Mouse (Mus musculus): Measurements from ENCODE around the gene Ncoa6.
"Not testable (repeated sequence)": the region's sequence is repeated elsewhere in the genome, so short reads cannot be mapped to it uniquely, and the experiment has no call there.

The Ncoa6 gene

DNA sequence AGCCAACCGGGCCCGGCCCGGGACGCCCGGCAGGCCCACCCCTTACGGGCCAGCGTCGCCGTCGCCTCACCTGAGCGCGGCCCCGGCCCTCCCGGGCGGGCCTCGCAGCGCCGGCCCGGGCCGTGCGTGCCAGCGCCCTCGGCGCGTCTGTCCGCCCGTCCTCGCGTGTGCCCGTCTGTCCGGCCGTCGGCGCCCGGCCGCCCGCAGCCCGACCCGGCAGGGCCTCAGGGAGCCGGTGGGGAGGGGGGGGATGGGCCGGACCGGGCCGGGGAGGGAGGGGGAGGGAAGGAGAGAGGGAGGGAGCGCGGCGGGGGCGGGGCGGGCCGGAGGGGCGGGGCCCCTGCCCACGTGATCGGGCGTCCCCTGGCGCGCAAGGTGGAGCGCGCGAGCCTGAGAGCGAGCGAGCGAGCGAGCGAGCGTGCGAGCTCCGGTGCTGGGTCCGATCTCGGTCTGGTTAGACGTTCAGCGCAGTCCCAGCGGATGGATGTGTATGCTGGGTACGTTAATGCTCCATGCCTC lies at the start of gene Ncoa6:
Gene Ncoa6, minus strand, starts transcription at position 325 of the 519 bp plus-strand sequence.
- DNase-seq (ENCODE audit: low read depth): peak; percentile 82

DNA sequence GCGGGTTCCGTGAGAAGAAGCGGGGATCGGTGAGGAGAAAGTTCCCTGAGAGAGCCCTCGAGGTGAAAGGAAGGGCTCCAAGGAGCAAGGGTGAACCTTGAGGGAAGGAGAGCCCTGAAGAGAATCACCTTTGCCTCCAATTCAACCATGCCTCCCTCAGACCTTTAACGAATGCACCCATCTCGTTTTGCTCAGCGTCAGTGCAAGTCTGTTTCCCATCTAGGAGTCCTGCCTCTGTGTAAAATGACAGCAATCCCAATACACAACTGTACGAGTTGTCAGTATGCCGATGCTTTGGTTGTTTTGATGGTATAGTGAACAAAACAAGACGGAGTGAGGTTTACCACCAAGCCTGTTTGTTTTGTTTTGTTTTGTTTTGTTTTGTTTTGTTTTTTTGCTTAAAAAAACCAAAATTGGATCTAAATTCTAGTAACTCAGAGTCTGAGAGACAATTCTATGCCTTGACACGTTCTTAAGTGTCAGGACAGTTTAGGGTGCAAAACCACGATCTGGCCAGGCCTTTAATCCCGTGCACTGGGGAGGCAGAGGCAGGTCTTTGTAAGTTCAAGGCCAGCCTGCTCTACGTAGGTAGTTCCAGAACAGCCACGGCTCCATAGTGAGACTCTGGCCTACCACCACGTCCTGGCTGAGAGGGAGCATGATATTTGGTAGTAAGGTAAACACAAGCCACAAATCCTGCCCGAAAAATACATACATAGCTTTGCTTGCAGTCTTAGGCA lies 45.0 kb upstream of the Ncoa6 start:
- DNase-seq (ENCODE audit: low read depth): no peak

DNA sequence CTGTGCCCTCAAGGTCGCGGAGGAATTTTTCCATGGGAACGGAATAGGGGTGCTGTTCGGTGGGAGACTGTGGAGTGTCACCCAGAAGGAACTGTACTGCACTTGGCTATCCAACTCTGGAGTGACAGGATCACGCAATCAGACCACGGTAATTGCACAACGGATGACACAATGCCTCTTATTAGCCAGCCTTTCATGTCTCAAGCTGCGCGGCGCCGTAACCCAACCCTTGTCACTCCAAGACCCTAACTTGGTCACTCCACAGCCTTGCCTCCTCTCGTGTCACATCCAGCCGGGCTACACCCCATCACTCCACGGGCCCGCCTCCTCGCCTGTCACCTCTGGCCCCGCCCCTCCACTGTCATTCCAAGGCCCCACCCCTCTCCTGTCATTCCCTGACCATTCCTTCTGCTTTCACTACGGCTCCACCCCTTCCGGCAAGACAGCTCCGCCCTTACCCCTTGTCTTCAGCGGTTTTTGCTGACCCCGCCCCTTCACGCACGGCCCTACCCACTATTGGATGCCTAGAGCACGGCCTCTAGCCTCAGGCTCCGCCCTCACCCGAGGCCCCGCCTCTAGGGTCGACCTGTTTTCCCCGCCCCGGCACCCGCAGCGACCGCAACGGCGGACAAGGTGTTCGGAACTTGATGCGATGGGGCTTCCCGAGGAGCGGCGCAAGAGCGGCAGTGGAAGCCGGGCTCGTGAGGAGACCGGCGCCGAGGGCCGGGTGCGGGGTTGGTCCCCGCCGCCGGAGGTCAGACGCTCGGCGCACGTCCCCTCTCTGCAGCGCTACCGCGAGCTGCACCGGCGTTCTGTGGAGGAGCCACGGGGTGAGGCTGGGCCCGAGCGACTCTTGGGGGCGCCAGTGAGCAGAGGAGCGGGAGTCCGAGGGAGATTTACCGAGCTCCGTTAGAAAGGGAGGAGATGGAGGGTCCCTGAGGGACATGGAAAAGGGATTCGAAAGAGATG lies 44.0 kb upstream of the Ncoa6 start, which contains the start of the genes Acss2 and Ggt7:
Gene Acss2, plus strand, starts transcription at position 494 of the 969 bp plus-strand sequence.
Gene Ggt7, minus strand, starts transcription at position 783 of the 969 bp plus-strand sequence.
- DNase-seq (ENCODE audit: low read depth): peak; percentile 98

DNA sequence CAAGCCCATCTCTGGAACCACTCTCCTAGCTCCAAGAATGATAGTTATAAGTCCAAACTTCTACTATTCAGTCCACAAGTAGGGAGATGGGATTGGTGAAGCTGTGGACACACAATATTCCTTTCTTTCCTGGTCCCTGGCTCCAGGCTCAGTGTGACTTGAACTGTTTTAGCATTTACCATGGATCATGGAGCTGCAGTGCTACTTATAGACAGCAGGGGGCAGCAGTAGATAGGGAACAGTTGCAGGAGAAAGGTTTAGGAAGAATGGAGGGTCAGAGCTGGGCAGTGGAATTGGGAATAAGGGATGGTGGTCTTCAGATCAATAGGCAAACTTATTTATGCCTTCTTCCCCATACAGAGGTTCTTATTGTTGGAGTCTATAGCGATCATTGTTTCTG lies 42.2 kb upstream of the Ncoa6 start:
- DNase-seq (ENCODE audit: low read depth): peak; percentile 76

DNA sequence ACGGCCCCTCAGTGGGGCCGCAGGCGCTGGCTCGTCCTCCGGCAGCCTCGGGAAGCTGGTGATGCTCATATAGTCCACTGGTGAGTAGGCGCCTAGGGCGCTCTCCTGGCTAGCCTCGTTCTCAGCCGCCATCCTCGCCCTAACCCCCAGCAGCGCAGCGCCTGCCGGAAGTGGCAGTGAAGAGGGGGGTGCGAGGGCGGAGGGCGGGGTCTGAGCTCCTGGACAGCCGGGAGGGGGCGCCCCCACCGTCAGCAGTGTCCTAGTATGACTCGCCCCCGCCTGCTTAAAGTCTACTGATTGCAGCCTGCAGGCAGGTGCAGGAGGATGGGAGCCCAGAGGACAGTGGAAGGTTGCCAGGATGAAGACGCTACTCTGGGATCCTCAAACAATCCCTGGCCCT lies 41.0 kb upstream of the Ncoa6 start:
- DNase-seq (ENCODE audit: low read depth): peak; percentile 88

DNA sequence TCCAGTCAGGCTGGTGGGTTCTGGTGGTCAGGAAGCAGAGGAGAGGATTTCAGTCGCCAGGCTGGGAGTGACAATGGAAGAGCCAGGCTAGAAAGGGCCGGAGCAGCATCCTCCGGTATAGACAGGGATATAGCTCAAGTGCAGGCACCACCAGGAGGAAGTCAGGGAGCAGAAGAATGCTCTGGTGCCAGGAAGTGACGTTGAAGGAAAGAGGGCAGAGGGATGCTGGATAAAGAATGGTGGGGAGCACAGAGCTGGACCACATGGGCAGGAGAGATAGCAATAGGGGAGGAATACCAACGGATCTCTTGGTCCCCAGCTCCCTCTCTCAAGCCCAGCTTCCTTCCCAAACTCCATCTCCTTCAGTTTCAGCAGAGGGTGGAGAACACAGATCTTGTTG lies 39.8 kb upstream of the Ncoa6 start:
- peak; percentile 20 for DNase-seq (ENCODE audit: low read depth)

DNA sequence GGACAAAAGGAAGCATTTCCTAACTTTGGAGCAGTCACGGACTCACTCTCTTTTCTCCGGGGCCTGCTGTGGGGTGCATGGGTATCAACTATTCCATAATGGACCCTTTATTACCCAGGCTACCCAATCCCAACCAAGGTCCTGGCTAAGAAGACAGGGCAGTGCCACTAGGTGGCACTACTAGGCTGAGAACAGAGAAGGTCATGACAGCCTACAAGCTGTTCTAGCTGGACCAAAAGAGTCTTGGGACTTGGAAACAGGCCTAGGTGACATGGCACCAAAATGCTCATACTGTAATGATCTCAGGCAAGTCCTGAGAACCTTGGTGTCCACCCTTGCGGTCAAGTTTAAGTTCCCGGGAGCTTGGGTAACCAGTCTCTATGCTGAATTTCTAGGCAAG lies 38.8 kb upstream of the Ncoa6 start:
- peak; percentile 85 for DNase-seq (ENCODE audit: low read depth)

DNA sequence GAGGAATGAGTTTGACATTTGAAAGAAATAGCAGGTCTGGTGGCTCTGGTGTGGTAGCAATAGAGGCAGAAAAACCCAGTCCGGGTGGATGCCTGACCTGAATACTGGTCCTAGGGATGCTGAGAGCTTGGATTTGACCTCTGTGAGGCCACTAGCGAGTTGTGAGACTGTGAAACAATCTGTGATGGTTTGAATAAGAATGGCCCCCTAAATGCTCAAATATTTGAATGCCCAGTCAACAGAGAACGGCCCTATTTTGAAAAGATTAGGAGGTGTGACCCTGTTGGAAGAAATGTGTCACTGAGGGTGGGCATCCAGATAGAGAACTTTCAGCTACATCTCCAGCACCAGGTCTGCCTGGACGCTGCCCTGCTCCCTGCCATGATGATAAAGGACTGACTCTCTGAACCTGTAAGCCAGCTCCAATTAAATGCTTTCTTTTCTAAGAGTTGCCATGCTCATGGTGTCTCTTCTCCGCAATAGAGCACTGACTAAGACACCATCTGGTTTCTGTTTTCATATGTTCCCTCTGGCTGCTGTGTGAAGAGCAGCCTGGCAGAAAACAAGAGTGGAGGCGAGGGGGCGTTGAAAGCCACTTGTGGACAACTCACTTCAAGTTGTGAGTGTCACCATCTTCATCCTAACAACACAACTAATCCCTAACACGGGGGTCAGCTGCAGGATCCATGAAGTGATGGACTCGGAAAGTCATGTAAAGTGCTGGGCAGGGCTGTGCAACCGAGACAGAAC lies 34.2 kb upstream of the Ncoa6 start:
- DNase-seq (ENCODE audit: low read depth): no peak

DNA sequence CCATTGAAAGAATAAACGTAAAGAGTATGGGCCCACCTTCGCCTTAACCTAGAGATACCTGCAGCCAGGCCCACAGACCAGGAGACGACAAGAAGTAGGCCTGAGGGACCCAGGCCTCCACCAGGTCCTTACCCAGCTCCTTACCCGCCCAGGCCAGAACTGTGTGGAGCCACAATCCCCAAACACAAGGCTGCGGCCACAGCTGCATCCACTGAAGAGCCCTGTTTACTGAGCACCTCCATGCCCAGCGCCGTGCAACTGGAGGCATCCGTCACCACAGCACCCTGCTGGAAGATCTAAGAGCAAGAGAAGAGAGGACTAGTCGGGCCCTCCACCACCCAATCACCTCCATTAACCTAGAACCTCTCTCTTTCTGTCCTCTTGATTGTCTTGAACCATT lies 32.1 kb upstream of the Ncoa6 start:
- no peak for DNase-seq (ENCODE audit: low read depth)

DNA sequence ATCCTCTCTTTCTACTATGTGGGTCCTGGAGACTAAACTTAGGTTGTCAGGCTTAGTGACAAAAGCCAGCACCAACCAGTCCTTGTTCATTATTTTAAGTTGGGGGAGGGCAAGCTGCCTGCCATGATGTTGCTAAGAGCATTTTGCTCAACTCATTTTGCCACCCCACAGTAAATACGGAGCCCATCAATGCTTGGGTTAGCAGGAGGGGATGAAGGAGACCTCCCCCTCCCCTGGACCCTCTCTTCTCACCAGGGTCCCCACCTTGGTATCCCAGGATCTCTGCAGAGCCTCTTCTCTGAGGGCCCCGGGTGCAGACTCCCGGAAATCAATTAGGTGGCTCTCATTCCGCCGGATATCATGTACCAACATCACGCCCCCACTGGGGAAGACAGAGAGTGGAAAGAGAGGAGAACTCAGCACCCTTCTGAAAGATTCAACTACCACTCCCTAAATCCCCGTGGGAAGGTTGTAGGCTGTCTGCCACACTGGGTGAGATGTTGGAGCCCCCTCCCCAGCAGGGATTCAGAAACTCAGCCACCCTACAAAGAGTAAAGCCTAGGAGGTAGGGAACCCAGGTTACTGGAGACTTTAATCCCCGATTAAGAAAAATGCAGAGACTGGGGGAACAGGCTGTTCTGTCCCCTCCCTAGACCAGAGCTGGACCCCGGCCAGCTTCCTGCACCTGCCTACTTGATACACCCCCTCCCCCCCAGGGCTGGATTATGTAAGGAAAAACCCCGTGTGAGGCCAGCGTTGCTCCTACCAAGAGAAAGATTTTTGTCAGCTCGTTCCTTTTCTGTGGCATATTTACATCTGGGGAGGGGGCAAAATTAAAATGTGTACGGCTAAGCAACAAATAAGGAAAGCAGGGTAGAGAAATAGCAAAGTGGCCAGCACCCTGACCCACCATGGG lies 31.0 kb upstream of the Ncoa6 start:
- DNase-seq (ENCODE audit: low read depth): no peak

DNA sequence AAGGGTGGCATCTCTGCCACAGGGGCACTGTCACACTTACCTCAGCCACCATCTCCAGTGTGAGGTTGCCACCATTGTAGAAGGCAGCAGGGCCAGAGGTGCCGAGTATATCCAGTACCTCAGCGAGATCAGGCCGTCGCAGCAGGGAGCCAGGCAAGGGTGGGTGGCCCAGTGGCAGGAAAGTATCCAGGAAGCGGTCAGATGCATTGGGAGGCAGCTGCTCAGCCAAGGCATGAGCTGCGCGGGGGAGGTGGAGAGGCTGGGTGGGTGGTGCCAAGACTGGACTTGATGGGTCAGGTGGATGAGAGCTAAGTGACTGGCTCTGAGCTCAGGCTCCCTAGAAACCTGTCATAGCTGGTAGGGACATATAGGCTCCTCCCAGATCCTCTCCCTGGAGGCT lies 28.9 kb upstream of the Ncoa6 start:
- no peak for DNase-seq (ENCODE audit: low read depth)

DNA sequence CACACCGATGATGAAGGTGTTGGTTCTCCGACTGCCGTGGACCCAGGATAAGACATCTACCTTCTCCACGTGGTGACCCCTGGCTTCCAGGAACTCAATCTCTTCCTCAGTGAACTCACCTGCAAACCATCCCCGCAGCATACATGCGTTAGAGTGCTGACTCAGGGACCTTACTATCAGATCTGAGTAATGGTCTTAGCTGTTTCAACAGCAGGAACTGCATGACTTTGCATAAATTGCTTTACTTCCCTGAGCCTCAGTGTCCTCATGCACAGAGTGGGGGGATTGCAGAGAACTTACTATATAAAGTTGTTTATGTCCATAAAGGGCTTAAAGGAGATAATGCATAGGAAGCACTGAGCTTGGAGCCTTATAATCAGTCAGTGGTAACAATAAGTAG lies 17.3 kb upstream of the Ncoa6 start:
- DNase-seq (ENCODE audit: low read depth): no peak

DNA sequence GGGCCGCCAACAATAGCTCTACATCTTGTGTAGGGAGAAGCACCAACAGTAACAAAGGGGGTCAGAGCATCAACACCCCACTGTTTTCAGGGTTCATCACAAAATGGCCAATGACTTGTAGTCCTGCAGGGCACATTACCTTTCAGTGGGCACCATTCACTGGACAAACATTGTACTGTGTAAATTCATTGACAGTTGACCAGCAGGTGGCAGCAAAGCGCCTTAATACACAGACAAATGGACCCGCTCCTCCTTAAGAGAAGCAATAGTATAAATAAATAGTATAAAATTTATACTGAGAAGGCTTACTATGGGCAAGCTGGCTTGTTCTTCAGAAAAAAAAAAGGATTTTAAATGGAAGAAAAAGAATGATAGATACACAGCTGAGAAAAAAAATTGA lies 8.3 kb upstream of the Ncoa6 start:
- peak; percentile 81 for DNase-seq (ENCODE audit: low read depth)

DNA sequence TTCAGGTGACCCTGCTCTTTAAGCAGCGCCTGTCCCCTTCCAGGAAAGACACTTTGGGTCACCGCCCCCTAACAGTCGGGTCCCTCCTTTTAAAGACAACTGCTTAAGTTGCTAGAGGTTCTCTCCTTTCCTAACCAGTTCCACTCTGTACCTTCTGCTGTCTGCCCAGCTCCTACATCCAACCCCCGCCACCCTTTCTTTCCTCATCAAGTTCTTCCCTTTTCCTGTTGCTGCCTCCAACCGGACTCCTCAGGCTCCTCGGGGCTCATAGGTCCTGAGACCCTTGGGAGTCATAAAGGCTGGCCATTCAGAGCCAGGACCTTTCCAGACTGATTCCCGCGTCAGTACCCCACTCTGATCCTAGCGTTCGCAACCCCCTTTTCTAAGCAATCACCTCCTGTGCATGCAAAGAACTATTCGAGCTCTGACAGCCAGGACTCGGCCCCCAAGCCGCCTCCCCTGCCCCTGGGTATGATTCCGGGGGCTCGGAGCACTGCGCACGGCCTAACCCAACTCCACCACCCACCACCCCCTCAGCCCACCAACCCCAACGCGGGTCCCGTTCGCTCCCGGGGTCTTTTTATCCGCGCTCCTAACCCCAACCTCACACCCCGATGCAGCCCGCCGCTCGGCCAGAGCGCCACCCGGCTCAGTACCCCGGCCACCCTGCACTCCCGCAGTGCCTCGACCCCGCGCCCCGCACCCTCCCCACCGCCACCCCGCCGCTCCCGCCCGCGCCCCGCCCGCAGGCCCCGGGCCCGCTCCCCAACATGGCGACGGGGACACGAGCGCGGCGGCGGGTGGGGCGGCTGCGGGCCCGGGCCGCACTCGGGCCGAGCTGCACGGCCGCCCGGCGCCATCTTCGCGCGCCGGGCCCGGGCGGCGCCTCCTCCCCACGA lies 774 bp downstream of the Ncoa6 start:
- DNase-seq (ENCODE audit: low read depth): peak; percentile 53

DNA sequence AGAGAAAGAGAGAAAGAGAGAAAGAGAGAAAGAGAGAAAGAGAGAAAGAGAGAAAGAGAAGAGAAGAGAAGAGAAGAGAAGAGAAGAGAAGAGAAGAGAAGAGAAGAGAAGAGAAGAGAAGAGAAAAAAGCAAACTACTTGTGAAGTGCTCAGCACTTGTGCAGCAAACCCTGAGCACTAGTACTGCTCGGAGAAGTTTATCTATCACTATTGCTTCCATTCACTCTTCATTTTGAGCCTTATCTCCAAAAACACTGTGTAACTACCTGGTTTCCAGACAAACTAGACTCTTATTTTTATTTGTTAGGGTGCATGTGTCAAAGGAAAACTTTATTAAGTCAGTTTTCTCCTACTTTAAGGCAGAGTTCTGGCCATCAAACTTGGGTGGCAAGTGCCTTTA lies 6.8 kb downstream of the Ncoa6 start:
- no peak for DNase-seq (ENCODE audit: low read depth)

DNA sequence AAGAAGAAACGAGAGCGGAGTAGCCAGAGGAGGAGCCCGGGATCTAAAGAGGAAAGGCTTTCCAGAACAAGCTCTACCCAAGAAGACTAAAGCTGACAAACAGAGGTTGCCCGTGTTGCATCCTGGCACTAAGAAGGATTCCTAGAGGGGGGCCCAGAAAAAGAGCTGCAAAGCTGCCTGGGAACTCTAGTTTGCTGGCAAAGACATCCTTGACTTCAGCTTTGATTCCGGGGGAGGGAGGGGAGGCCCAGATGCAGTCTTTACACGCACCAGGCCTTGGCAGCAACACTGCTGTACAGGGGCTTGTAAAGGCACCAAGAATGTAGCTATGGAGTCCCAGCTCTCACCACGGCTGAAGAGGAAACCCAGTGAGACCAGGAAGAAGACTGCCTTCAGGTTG lies 20.1 kb downstream of the Ncoa6 start:
- no peak for DNase-seq (ENCODE audit: low read depth)

DNA sequence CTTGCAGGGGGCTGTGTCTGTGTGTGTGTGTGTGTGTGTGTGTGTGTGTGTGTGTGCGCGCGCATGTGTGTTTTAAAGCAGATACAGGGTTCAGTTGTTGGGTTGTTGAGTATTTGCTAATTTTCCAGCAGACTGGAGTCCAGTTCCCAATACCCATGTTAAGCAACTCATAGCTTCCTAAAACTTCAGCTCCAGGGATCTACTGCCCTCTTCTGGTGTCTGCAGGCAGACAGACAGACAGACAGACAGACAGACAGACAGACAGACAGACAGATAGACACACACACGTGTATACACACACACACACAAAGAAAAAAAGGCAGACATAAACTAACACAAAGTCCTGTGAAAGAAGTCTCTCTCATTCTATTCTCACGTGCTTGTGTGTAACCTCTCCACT lies 22.4 kb downstream of the Ncoa6 start:
- no peak for DNase-seq (ENCODE audit: low read depth)

DNA sequence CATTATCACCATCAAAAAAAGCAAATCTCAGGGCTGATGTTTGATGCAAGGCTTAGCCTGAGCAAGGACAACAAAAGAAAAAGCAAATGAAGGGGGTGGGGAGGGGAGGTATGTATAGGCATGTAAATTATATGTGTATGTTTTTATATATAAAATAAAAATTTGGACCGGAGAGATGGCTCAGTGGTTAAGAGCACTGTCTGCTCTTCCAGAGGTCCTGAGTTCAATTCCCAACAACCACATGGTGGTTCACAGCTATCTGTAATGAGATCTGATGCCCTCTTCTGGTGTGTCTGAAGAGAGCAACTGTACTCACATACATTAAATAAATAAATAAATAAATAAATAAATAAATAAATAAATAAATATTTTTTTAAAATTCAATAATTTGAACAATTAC lies 25.8 kb downstream of the Ncoa6 start:
- DNase-seq (ENCODE audit: low read depth): not testable (repeated sequence)

DNA sequence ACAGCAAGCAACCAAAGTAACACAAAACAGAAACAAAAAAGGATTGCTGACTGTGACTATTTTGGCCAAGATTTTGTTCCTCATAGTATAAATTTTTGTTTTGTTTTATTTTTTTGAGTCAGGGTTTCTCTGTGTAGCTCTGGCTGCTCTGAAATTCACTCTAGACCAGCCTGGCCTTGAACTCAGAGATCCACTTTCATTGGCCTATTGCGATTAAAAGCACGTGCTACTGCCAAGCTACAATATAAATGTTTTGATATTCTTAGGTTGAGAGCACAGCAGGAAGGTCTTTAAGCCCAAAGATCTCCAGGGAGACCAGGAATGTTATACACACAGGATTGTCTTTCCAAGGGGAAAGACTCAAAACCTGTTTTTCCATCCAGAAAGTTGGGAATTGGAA lies 30.2 kb downstream of the Ncoa6 start:
- no peak for DNase-seq (ENCODE audit: low read depth)

DNA sequence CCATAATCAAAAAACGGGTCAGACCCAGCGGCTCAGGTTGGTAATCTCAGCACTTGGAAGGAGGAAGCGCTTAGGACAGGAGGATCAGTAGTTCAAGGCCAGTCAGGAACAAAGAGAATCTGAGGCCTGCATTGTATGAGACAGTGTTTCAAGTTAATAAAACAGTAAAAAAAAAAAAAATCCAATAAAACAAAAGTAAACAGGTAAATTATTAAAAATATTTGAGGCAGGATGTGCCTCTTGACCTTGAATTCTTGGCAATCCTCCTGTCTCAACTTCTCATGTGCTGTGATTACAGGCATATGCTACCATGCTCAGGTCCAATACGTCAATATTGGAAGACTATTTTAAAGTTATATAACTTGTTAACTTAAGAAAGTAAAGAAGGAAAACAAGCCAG lies 30.8 kb downstream of the Ncoa6 start:
- no peak for DNase-seq (ENCODE audit: low read depth)
